Mouse (Mus musculus): ENCODE measurements around the gene Sgms1. TPM values are rescaled to one million over a fixed set of nuclear protein-coding genes. Genes with fewer than 3 reads are reported as not detected.

The Sgms1 gene
- total RNA-seq (2014; fragmentation: Nextera tagmentation) (14.6 and 21.0 TPM in 2 replicates), total RNA-seq (2017) (13.2 and 18.1 TPM in 2 replicates)

DNA sequence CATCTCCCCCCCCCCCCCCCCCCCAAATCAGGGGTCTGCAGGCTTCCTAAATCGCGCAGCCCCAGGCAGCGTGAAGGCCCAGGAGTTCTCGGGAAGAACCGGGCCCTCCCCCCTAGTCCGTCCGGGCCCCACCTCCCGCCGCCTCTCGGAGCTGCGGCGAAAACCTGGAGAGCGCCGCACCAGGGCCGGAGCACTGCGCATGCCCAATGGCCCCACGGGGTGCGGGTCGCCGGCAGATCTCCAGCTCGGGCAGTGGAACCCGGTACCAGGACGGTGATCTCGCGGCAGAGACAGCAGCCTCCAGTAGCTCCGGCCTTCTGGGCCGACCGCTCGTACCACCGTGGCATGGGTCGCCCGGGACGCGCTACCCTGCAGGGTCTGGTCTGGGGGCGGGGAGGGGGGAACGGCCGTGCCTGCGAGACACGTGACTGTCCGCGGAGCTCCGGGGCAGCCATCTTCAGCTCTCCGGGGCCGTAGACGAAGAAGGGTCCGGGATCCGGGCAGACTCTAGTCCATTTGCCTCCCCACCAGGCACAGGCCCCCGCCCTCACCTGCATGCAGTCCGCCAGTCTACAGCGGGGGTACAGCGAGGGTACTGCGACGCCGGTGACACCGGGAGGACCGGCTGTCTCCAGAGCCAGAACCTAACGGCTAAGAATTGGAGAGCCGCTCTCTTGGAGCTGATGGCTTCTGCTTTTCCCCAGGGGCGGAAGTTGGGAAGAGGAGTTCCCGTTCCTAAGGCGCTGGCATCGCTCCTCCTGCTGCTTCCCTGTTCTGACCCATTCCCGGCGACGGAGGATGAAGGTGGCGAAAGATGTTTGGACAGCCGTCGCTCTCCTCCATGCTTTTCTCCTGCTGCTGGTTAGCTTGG is at the start of gene Sgms1:
TSS of gene Sgms1 (minus strand) at position 714 of the 871 bp plus-strand sequence.
- ATAC-seq (replicated peaks; ENCODE audit: poor library complexity, severe bottlenecking), result peak; percentile 69

DNA sequence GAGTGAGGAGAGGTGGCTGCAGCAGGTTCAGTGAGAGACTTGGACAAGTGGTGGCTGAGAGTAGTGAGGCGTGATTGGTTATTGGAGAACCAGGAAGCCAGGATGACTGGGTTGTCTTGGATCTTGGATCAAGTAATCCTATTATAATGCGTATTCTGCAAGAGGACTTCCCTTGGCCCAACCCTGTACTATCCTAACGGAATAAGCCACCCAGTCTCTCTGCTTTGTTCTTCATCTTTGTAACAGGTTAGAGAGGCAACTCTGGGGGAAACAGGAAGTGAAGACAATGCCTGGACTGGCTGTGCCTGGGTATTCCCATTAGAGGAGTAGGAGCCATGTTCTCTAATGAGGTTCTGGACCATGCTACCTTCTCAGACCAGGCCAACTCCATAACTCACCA is 36.3 kb upstream of the Sgms1 start:
- ATAC-seq (replicated peaks; ENCODE audit: poor library complexity, severe bottlenecking), result no peak

DNA sequence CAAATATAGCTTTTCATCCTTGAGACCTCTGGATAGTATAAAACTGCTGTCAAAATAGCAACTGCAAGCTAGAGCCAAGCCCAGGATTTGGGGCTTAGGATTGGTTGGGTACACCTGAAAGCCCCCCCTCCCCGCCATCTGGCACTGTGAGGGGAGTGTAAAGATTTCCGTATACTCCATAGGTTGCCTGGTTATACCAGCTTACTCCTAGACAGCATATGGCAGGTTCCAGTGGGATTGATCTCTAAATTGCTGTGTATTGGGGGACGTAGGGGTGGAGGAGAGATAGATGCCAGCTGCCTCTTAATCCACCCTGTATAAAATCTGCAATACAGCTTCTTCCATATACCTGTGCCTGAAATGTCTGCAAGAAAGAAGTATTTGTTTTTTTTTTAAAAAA is 35.2 kb upstream of the Sgms1 start:
- ATAC-seq (replicated peaks; ENCODE audit: poor library complexity, severe bottlenecking), result no peak

DNA sequence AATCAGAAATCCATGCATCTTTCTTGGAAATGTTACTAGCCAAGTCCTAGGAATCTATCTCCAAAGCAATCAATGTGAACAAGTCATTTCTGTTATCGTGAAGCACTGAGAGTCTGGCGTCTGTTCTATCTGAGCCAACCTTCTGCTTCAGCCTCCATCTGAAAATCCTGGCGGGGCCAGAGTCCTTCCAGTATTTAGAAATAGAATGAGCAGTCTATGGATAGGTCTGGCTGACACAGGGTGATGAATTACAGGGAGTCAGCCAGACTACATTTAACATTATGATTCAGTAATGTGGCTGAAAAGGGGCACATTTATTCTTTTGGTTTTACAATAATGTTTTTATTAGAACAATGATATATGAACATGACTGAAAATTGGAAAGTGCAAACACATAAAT is 29.6 kb upstream of the Sgms1 start:
- ATAC-seq (replicated peaks; ENCODE audit: poor library complexity, severe bottlenecking), result no peak

DNA sequence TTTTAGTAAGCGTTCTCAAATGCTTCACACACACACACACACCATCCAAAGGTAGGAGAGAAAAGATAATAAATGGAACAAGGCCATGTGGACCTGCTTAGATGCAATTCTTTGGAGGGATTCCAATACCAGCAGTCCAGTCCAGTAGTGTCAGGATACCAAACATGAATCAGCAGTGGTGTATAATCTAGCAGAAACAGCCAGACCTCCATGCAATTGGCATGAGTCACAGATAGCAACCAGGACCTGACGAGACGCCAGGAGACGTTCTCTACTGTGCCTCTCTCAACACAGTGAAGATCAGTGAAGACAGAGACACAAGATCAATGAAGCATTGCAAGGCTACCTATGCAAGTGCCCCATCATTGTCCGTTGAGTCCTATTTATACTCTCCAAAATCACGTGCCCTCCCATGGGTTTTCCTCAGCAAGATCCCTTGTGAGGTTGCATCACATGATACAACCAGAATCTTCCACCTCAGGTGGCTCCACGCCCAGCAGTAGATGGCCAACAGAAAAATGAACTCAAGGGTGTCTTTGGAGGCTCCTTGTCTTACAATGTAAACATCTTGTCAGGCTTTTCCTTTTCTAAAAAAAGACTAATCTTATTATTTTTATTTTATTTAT is 27.3 kb upstream of the Sgms1 start:
- no peak for ATAC-seq (replicated peaks; ENCODE audit: poor library complexity, severe bottlenecking)

DNA sequence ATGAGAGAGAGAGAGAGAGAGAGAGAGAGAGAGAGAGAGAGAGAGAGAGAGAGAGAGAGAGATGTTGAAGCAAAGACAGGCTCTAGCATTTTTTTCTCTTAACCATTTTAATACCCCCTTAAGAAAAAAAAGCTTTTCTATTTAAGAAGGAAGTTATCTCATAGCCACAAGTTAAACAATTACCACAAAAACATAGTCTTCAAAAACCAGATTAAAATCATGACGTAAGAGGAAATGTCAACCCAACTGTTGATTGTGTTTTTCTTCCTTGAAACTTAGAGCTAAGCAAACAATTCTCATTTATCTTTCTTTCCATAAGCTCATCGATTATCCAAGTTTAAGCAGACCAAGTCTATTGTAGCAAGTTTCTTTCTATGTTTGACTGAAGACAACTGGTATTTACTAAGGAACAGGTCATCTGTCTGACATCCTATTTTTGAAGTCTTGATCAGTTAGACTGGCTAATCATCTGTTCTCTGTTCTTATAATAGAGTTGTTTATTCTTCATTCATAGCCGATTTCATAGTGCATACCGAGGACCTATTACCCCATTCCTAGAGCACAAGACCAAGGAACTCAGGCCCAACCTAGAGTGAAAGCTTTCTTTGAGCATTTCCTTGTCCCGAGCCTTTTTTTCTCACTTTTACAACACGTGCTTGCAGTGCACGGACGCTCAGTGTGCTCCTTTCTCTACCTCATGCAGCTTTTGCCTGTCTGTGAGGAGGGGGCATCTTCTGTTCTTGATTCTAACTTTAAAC is 20.3 kb upstream of the Sgms1 start:
- ATAC-seq (replicated peaks; ENCODE audit: poor library complexity, severe bottlenecking), result no peak

DNA sequence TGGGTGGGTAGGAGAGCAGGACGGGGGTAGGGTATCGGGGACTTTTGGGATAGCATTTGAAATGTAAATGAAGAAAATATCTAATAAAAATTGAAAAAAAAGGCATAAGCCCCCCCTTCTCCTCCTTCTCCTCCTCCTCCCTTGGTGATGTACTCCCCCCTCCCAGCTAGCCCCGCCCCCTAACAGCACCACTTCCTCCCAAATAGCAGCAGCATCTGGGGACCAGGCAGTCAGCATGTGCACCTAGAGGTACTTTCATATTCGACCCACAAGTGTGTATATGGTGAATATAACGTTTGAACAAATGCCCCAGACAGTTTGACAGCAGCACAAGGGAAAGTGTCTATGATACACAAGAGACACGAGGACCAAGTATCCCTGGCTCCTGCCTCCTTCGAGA is 17.2 kb upstream of the Sgms1 start:
- peak; percentile 71 for ATAC-seq (replicated peaks; ENCODE audit: poor library complexity, severe bottlenecking)

DNA sequence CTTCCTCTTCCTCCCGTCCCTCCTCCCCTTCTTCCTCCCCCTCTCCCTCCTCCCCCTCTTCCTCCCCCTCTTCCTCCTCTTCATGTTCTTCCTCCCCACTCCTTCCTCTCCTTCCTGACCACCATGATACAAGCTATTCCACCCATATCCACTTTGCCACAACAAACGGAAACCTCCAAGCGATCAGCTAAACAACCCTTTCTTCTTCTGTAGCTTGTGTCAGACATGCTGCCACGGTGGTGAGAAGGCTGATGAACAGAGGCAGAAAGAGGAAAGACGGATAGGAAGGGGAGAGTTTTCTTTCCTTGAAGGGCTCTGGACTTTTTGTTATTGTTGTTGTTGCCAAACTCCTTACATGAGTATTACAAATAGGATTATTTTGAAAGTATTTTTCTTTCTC is 14.9 kb upstream of the Sgms1 start:
- no peak for ATAC-seq (replicated peaks; ENCODE audit: poor library complexity, severe bottlenecking)

DNA sequence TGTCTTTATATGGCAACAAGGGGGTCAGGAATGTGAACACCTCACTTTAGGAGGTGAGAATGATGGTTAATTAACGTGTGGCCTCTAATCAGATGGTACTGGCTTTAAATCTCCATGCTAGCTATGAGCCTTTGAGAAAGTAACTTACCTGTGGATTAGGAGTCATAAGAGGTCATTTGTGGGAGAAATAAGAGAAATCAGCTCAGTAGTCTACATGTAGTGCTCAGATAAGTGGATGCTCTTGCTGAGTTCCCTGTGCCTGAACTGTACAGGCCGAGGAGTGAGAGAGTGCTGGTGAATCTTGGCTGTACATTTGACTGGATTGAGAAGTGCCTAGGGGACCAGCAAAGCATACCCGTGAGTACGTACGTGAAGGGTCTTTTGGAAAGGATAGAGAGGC is 14.3 kb upstream of the Sgms1 start:
- no peak for ATAC-seq (replicated peaks; ENCODE audit: poor library complexity, severe bottlenecking)

DNA sequence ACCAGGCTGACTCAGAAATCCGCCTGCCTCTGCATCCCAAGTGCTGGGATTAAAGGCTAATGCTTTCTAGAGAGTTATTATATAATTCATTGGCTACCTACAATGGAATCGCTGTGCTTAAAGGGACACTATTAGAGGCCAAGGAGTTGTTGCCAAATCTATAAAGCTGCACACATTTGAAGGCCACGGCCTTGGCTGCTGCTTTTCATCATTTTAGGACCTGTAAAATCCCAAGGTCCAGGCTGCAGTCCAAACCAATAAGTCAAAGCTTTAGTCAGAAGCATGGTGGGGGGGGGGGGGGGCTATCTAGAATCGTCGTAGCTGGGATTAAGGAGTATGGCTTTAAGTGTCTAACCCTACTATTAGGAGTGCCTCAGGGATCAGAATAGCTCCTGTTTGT is 9.0 kb upstream of the Sgms1 start:
- no peak for ATAC-seq (replicated peaks; ENCODE audit: poor library complexity, severe bottlenecking)

DNA sequence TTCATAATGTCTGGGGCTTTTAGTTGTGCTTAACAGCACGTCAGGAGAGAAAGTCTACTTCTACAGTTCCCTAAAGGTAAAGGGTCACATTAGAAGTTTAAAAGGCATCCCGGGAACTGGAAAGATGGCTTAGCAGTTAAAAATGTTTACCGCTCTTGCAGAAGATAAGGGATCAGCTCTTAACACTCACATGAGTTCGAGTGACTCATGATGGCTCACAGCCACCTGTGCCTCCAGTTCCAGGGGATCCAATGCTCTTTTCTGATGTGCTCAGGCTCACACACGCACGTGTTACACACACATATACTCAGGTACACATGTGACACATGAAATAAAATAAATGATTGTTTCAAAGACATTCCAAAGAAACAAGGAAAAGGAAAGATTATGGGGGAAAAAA is 6.8 kb upstream of the Sgms1 start:
- ATAC-seq (replicated peaks; ENCODE audit: poor library complexity, severe bottlenecking), result no peak

DNA sequence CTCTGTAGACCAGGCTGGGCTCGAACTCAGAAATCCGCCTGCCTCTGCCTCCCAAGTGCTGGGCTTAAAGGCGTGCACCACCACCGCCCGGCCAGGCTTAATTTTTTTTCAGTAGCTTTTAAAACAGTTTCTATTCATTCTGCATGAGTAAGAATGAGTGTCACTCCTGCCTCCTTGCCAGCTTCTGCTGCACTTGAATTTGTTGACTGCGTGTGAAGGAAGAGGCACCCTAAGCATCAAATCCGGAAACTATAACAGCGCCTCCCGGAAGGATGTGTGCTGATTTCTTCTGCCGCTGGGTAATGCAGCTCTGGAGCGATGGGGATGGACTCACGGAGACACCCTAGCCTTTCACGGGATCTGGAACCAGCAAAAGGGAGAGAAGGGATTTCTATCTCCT is 5.3 kb upstream of the Sgms1 start:
- no peak for ATAC-seq (replicated peaks; ENCODE audit: poor library complexity, severe bottlenecking)

DNA sequence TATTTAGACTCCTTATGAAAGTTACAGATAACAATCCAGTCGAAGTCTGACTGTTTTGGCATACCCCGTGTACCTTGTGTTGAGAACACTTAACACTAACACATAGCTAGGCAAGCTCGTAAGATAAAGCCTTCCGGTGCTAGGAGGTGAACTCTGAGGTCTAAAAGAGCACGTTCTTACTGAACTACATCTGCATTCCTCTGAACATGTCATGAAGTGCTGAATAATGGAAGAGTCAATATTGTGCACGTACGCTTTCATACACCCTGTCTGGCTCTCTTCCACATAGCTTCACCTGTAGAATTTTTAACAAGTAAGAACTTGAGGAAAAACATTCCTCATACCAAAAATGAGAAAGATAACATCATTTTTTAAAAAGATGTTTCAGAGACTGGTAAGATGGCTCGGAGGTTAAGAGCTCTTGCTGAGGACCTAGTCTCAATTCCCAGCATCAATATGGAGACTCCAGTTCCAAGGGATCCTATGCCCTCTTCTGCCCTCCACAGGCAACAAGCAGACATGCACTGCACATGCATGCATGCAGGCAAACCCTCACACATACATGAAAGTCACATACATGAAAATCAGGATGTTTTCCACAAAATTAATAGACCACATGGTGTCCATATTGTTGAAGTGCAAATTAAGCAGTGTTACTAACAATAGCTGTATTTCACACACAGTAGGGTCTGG is 4.4 kb upstream of the Sgms1 start:
- no peak for ATAC-seq (replicated peaks; ENCODE audit: poor library complexity, severe bottlenecking)

DNA sequence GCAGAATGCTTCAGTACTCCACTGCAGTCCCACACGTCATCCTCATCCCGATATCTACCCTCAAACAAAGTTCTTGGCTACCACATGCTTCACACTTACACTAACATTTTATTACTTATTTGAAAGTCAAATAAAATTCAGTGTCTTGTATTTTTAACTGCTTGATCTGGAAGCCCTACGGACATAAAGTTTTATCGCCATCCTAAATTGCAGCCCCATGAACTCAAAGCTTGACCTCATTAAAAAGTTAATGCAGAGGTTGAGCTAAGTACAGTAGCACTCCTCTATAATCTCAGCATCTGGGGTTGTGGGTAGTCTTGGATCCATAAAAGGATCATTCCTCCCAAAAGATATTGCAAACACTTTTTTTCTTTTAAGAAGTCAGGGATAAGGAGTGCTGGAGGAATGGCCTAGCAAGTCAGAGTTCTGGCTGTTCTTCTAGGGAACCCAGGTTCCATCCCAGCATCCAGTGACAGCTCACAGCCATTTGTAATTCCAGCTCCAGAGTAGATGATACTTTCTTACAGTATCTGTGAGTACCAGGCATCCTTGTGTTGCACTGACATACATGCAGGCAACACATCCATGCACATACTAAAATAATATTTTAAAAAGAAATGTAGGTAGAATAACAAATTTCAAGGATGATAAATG is 3.7 kb upstream of the Sgms1 start:
- ATAC-seq (replicated peaks; ENCODE audit: poor library complexity, severe bottlenecking), result no peak

DNA sequence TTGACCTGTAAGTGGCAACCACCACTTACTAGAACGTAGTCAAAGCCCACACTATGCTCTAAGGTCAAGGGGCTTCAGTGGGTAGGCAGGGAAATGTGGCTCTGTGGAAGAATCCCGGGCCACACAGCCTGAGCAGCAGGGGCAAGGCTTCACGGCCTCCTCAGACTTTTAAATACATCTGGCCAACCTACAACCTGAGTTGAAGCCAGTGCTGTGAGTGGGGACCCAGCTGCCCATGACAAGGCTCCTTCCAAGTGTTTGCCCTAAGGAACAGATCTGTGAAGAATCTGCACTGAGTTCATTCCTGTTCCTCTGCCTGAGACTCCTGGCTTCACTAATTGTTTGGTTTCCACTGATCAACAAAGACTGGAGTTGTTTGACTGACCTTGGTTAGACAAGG is 1.9 kb upstream of the Sgms1 start:
- ATAC-seq (replicated peaks; ENCODE audit: poor library complexity, severe bottlenecking), result no peak

DNA sequence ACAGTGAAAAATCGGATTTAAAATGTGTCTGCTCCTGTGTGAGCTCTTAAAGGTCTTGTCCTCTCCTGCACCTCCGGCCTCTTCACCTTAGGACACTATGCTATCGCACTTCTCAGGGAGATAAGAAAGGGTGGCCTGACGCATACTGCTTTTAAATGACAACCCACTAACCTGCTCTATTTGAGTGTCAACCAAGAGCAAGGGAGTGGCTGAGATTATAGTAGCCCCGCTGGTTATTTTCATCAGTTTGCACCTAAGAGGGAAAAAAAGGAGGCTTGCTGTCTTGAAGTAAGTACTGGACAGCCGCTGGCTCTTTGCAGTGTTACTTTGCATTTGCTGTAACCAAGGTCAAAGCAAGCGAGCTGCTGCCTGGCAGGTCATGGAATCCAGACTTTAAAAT is 602 bp upstream of the Sgms1 start:
- ATAC-seq (replicated peaks; ENCODE audit: poor library complexity, severe bottlenecking), result no peak

DNA sequence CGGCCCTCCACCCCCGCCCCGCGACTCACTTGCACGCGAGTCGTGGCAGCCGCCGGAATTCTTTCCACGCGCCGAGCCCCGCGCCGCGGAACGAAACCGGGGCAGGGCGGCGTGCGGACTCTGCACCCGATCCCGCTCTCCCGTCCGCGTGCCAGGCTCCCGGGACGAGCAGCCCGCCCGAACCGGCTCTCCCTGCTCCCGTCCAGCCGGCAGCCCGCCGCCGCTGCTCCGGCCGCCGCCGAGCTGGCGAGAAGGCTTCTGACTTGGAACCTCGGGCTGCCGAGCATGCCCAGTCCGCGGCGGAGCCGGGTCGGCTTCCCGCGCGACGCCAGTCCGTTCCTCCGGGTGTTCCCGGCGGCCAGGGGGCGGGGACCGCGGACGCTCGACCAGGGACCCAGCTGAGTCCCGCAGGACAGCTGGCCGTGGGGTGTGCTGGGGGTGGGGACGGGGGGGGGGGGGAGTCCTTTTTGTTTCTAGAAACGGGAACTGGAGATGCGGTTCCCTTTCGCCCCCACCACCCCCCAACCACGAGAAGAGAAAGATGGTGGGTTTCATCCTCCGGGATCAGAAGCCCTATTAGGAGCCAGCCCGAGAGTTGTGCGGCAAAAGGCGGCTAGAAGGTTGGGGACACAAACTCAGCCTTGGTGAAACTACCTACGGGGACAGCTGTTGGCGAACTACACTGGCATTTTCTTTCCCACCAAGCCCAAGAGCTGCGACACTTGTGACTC is 1.2 kb downstream of the Sgms1 start:
- peak; percentile 74 for ATAC-seq (replicated peaks; ENCODE audit: poor library complexity, severe bottlenecking)

DNA sequence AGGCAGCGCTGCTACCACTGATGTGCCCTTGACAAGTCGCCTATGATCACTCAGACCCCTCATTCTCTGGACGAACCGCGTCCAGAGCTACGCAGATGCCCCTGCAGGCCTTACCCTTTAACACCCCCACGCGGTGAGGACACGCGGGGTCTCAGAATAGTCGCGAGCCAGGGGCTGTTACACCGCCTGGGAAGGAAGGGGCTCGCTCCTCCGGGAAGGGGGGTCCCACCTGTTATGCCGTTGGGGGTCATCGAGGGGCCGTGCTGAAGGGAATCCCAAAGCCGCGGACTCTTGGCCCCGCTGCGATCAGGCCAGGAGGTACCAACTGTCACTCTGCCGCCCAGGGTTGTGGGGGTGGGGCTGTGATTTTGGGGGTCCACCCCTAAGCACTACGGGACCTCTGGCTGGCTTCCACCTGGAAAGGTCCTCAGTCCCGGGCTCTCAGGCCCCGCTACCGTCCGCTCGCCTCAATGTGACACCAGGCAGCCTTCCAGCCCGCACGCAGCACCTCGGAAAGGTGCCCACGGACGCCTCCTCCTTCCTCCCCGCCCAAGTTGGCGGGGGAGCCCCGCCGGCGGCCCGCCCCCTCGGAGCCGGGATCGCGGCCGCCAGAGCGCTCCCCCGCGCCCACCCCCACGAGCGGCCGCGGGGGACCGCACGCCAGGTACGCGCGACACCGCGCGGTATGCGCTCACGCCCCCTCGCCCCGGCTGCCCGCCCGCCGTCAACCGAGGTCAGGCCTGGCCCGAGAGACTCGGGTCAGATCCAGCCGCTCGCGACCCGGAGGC is 1.9 kb downstream of the Sgms1 start:
- 0 out of 2 replicates have a peak, but pooled peaks have one; percentile 8 for ATAC-seq (replicated peaks; ENCODE audit: poor library complexity, severe bottlenecking)

Measured in granulocyte monocyte progenitor cell, adult 5-6 weeks (primary cell).